Mouse (Mus musculus): ENCODE measurements around the gene 2010111I01Rik. TPM values are rescaled to one million over a fixed set of nuclear protein-coding genes. Genes with fewer than 3 reads are reported as not detected.

The 2010111I01Rik gene
- total RNA-seq, 1 experiment from 2014 or later = 66.2 TPM

- no peak for ATAC-seq (replicated peaks; ENCODE audit: low read depth, poor library complexity, severe bottlenecking)
These were observed 175.0 kb downstream of the 2010111I01Rik start for GRCm38 (mm10) chr13:63139463-63140226.

GRCm38 (mm10) chr13:63140784-63141183 lies 176.1 kb downstream of the 2010111I01Rik start:
- ATAC-seq (replicated peaks; ENCODE audit: low read depth, poor library complexity, severe bottlenecking) = no peak

- no peak for ATAC-seq (replicated peaks; ENCODE audit: low read depth, poor library complexity, severe bottlenecking)
These were observed 176.6 kb downstream of the 2010111I01Rik start for GRCm38 (mm10) chr13:63141275-63141674.

- ATAC-seq (replicated peaks; ENCODE audit: low read depth, poor library complexity, severe bottlenecking) = no peak
These were observed 182.0 kb downstream of the 2010111I01Rik start for GRCm38 (mm10) chr13:63146604-63147188.

GRCm38 (mm10) chr13:63148157-63148556 lies 183.5 kb downstream of the 2010111I01Rik start:
- no peak for ATAC-seq (replicated peaks; ENCODE audit: low read depth, poor library complexity, severe bottlenecking)

- 0 out of 2 replicates have a peak, but pooled peaks have one; percentile 23 for ATAC-seq (replicated peaks; ENCODE audit: low read depth, poor library complexity, severe bottlenecking)
These were observed 185.9 kb downstream of the 2010111I01Rik start for GRCm38 (mm10) chr13:63150470-63151020.

- no peak for ATAC-seq (replicated peaks; ENCODE audit: low read depth, poor library complexity, severe bottlenecking)
These were observed 186.5 kb downstream of the 2010111I01Rik start for GRCm38 (mm10) chr13:63151028-63151738.

- peak; percentile 51 for ATAC-seq (replicated peaks; ENCODE audit: low read depth, poor library complexity, severe bottlenecking)
These were observed 187.8 kb downstream of the 2010111I01Rik start for GRCm38 (mm10) chr13:63152498-63152897.

GRCm38 (mm10) chr13:63153397-63153796 lies 188.7 kb downstream of the 2010111I01Rik start:
- ATAC-seq (replicated peaks; ENCODE audit: low read depth, poor library complexity, severe bottlenecking) = no peak

GRCm38 (mm10) chr13:63154851-63155571 lies 190.3 kb downstream of the 2010111I01Rik start:
- ATAC-seq (replicated peaks; ENCODE audit: low read depth, poor library complexity, severe bottlenecking) = no peak

- no peak for ATAC-seq (replicated peaks; ENCODE audit: low read depth, poor library complexity, severe bottlenecking)
These were observed 191.6 kb downstream of the 2010111I01Rik start for GRCm38 (mm10) chr13:63156264-63156663.

GRCm38 (mm10) chr13:63170282-63171073 lies 205.8 kb downstream of the 2010111I01Rik start:
- no peak for ATAC-seq (replicated peaks; ENCODE audit: low read depth, poor library complexity, severe bottlenecking)

GRCm38 (mm10) chr13:63171347-63172096 lies 206.8 kb downstream of the 2010111I01Rik start:
- no peak for ATAC-seq (replicated peaks; ENCODE audit: low read depth, poor library complexity, severe bottlenecking)

GRCm38 (mm10) chr13:63172097-63172445 lies 207.4 kb downstream of the 2010111I01Rik start:
- no peak for ATAC-seq (replicated peaks; ENCODE audit: low read depth, poor library complexity, severe bottlenecking)

GRCm38 (mm10) chr13:63174252-63175020 lies 209.7 kb downstream of the 2010111I01Rik start:
- ATAC-seq (replicated peaks; ENCODE audit: low read depth, poor library complexity, severe bottlenecking) = no peak

GRCm38 (mm10) chr13:63176131-63176530 lies 211.4 kb downstream of the 2010111I01Rik start:
- no peak for ATAC-seq (replicated peaks; ENCODE audit: low read depth, poor library complexity, severe bottlenecking)

GRCm38 (mm10) chr13:63177232-63177631 lies 212.5 kb downstream of the 2010111I01Rik start:
- no peak for ATAC-seq (replicated peaks; ENCODE audit: low read depth, poor library complexity, severe bottlenecking)

Measured in common myeloid progenitor, adult 5-6 weeks (primary cell).